Mouse (Mus musculus): ENCODE measurements at regions not wholly inside any gene's neighbourhood (a gene's known extent, or its start where the extent isn't known, plus 50 kb on each side); places are given as distances from the start of the nearest gene placed in this dataset.
A peak's percentile ranks its signal among the peaks of the same experiment; 100 is the strongest.
"Not testable (repeated sequence)": the region's sequence is repeated elsewhere in the genome, so short reads cannot be mapped to it uniquely, and the experiment has no call there.

DNA sequence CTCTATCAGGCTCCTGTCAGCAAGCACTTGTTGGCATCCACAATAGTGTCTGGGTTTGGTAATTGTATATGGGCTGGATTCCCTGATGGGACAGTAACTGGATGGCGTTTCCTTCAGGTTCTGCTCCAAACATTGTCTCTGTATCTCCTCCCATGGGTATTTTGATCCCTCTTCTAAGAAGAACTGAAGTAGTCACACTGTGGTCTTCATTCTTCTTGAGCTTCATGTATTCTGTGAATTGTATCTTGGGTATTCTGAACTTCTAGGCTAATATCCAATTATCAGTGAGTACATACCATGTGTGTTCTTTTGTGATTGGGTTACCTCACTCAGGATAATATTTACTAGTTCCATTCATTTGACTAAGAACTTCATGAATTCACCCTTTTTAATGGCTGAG, 119.2 kb upstream of the Gm21119 start:
- not testable (repeated sequence) for DNase-seq (ENCODE audit: extremely low spot score)

GRCm38 (mm10) chr8:20513920-20514319, 100.8 kb upstream of the Gm21119 start:
- DNase-seq (ENCODE audit: extremely low spot score), result not testable (repeated sequence)

DNA sequence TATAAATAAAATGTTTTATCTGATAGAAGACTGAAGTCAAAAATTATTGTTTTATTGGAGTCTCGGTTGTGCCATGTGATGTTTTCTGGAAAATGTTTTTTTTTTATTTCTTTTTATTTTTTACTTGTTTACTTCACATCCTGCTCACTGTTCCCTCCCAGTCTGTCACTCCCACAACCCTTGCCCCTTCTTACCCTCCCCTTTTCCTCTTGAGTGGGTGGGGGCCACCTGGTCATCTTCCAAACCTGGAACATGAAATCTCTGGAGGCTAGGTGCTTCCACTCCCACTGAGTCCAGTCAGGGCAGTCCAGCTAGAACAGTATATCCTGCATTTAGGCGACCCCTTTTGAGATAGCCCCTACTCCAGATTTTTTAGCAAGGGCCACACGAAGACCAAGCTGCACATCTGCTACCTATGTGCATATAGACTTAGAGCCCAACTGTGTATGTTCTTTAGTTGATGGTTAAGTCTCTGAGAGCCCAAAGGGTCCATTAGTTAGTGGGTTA, 98.3 kb upstream of the Gm21119 start:
- DNase-seq (ENCODE audit: extremely low spot score), result not testable (repeated sequence)

- DNase-seq (ENCODE audit: extremely low spot score), result not testable (repeated sequence)
Measured at GRCm38 (mm10) chr8:20517551-20517950, 97.2 kb upstream of the Gm21119 start.

GRCm38 (mm10) chr8:20524539-20524938, 90.2 kb upstream of the Gm21119 start:
- DNase-seq (ENCODE audit: extremely low spot score), result not testable (repeated sequence)

- not testable (repeated sequence) for DNase-seq (ENCODE audit: extremely low spot score)
Measured at GRCm38 (mm10) chr8:20529048-20529447, 85.7 kb upstream of the Gm21119 start.

DNA sequence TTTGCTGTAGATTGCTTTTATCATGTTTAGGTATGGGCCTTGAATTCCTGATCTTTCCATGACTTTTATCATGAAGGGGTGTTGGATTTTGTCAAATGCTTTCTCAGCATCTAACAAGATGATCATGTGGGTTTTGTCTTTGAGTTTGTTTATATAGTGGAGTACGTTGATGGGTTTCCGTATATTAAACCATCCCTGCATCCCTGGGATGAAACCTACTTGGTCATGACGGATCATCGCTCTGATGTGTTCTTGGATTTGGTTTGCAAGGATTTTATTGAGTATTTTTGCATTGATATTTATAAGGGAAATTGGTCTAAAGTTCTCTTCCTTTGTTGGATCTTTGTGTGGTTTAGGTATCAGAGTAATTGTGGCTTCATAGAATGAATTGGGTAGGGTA, 75.7 kb upstream of the Gm21119 start:
- not testable (repeated sequence) for DNase-seq (ENCODE audit: extremely low spot score)

DNA sequence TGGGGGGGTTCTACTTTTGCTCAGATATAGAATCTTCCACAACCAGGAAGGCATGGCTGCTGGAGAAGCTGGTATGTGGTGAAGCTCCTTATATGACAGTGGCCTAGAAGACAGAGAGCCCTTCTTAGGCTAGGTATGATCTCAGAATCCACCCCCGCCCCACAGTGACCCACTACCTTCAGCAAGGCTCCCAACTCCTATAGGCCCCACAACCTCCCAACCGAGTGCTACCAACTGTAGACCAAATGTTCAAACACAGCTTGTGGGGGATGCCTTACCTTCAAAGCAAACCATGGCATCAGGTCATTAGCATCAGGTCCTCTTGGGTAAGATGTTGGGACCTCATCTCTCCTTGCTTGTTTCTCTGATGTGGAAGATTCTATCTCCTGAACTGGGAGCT, 70.6 kb upstream of the Gm21119 start:
- DNase-seq (ENCODE audit: extremely low spot score), result not testable (repeated sequence)

DNA sequence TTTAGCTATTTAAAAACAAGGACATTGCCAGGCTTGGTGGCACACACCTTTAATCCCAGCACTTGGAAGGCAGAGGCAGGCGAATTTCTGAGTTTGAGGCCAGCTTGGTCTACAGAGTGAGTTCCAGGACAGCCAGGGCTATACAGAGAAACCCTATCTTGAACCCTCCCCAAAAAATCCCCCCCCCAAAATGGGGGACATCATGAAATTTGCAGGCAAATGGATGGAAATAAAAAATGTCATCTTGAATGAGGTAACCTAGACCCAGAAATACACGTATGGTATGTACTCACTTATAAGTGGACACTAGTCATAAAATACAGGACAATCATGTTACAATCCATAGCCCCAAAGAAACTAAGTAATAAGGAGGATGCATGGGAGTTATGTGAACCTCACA, 69.4 kb upstream of the Gm21119 start:
- not testable (repeated sequence) for DNase-seq (ENCODE audit: extremely low spot score)

DNA sequence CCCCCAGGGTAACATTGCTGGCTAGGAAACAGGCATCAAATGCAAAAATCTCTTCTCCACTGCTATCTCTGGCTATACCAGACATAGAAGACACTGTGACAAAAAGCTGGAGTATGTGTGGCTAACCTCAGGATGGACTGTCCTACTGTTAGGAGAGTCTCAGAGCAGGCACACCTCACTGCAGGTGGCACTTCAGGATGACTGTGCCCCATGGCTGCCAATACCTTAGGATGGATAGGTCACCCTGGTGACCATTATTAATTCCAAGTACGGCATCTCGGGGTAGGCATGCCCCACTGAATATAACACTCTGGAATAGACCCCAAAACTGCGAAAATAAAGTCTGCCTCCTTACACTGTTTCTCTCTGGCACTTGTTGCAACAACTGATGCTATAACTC, 68.3 kb upstream of the Gm21119 start:
- DNase-seq (ENCODE audit: extremely low spot score), result not testable (repeated sequence)

GRCm38 (mm10) chr8:20550054-20550778, 64.5 kb upstream of the Gm21119 start:
- peak; percentile 42 for DNase-seq (ENCODE audit: extremely low spot score)

- DNase-seq (ENCODE audit: extremely low spot score), result not testable (repeated sequence)
Measured at GRCm38 (mm10) chr8:20556501-20557181, 58.1 kb upstream of the Gm21119 start.

DNA sequence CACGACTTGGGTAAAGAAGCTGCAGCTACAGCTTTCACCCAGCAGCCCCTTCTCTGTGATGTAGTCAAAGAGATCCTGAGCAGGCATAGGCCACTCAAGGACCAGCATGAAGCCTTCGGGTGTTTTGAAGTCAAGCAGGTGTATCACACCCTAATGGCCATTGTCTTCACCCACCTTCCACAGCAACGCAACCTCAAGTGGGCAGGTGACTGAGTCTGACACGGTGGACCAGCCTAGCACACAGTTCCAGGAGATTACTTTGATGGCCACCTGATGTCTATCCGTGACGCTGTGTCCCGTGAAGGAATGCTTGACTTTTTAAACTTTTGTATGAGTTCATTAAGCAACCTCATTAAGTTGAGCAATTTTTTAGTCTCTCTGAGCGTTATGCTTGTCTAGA, 57.5 kb upstream of the Gm21119 start:
- peak; percentile 0 for DNase-seq (ENCODE audit: extremely low spot score)

DNA sequence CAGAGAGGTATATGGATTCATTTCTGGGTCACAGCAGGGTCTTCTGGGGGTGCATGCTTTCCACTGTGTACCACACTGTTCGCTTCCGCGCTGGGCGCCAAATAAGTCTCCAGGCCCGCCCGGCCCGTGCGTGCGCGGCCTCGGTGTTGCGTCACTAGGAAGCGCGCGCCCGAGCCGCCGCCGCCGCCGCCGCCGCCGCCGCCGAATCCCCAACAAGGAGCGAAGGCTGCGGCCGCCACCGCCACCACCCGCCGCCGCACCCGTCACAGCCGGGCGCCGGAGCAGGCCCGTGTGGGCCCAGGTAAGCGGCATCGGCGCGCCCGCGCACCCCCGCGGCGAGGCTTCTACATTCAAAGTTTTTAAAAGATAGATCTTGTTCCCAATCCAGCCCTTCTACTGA, 57.1 kb upstream of the Gm21119 start:
- not testable (repeated sequence) for DNase-seq (ENCODE audit: extremely low spot score)
